Mouse (Mus musculus): Measurements from ENCODE around the gene Gstp2. TPM values are rescaled to one million over a fixed set of nuclear protein-coding genes. Genes with fewer than 3 reads are reported as not detected.

Gstp2 gene
- polyA plus RNA-seq, 1 experiment from 2014 or later = 5.5 TPM

DNA sequence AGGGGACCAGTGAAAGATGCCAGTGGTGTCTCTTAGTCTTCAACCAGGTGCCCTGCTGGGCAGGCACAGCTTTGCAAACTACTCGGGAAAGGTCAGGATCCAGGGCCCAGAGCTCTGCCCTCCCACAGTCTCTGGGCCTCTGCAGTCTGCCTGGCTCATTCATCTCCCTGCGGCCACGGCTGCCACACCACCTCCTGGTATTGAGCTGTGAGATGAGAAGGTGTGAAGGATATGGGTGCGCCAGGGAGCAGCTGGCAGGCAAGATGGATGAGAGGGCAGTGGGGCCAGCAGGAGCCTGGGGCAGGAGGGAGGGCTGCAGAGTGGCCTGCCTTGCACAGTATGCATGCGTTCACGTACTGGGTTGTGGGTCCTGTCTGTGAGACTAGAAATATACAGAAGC, 55.0 kb downstream of the Gstp2 start:
- Histone ChIP-seq H3K9me3 (ENCODE audit: control insufficient read depth, low read length) (no peaks in the 10 kb centered on the region), H3K9ac (ENCODE audit: low read depth, low read length) (no peak overlapping the region), H3K36me3 (ENCODE audit: control insufficient read depth, insufficient read depth, low read length) (no peaks in the 10 kb centered on the region), H3K4me3 (ENCODE audit: low read depth, low read length) (no peak overlapping the region), H3K27me3 (replicated peaks; ENCODE audit: control insufficient read depth, insufficient read depth, low read length) (no peaks in the 10 kb centered on the region), H3K4me1 (replicated peaks; ENCODE audit: control insufficient read depth, insufficient read depth, low read length) (peaks cover 15% of the 10 kb centered on the region), H3K4me2 (no peak overlapping the region), H3K27ac (ENCODE audit: low read depth, low read length) (no peak overlapping the region)
- 57% methylated on average over 6 of the region's 6 CpGs for WGBS
- DNase-seq (ENCODE audit: low spot score) (no peak), ATAC-seq (replicated peaks; ENCODE audit: low FRiP score) (no peak)

Other genes with a start within 250 kb of the Gstp2 start
- gene Chka, start 194.2 kb downstream of the Gstp2 start, polyA plus RNA-seq (2014; fragmentation: Nextera tagmentation; extraction: Ambion mirVana) = 35.4 and 37.5 TPM in 2 replicates
- 39.8 and 42.8 TPM in 2 replicates for gene Tcirg1, start 138.9 kb downstream of the Gstp2 start, polyA plus RNA-seq (2014; fragmentation: Nextera tagmentation; extraction: Ambion mirVana)
- 278 and 287 TPM in 2 replicates for gene Ndufs8, start 133.2 kb downstream of the Gstp2 start, polyA plus RNA-seq (2014; fragmentation: Nextera tagmentation; extraction: Ambion mirVana)
- 1.7 TPM in 2 replicates for gene Aldh3b1, start 116.2 kb downstream of the Gstp2 start, polyA plus RNA-seq (2014; fragmentation: Nextera tagmentation; extraction: Ambion mirVana)
- gene Unc93b1, start 110.8 kb downstream of the Gstp2 start, polyA plus RNA-seq (2014; fragmentation: Nextera tagmentation; extraction: Ambion mirVana) = 14.2 and 16.0 TPM in 2 replicates
- not detected in 2 replicates for gene Aldh3b3, start 87.4 kb downstream of the Gstp2 start, polyA plus RNA-seq (2014; fragmentation: Nextera tagmentation; extraction: Ambion mirVana)
- gene Aldh3b2, start 73.7 kb downstream of the Gstp2 start, polyA plus RNA-seq (2014; fragmentation: Nextera tagmentation; extraction: Ambion mirVana) = 0.48 and 0.70 TPM in 2 replicates
- 12.0 and 14.5 TPM in 2 replicates for gene Acy3, start 59.5 kb downstream of the Gstp2 start, polyA plus RNA-seq (2014; fragmentation: Nextera tagmentation; extraction: Ambion mirVana)
- gene Tbx10, start 53.3 kb downstream of the Gstp2 start, polyA plus RNA-seq (2014; fragmentation: Nextera tagmentation; extraction: Ambion mirVana) = 1.8 TPM in 2 replicates
- 30.8 and 32.3 TPM in 2 replicates for gene Nudt8, start 45.4 kb downstream of the Gstp2 start, polyA plus RNA-seq (2014; fragmentation: Nextera tagmentation; extraction: Ambion mirVana)
- 1.6 and 2.4 TPM in 2 replicates for gene Gm49405, start 45.4 kb downstream of the Gstp2 start, polyA plus RNA-seq (2014; fragmentation: Nextera tagmentation; extraction: Ambion mirVana)
- gene Doc2g, start 42.7 kb downstream of the Gstp2 start, polyA plus RNA-seq (2014; fragmentation: Nextera tagmentation; extraction: Ambion mirVana) = 2.8 and 4.1 TPM in 2 replicates
- 232 and 234 TPM in 2 replicates for gene Ndufv1, start 33.2 kb downstream of the Gstp2 start, polyA plus RNA-seq (2014; fragmentation: Nextera tagmentation; extraction: Ambion mirVana)
- gene Gstp1, start 8.0 kb downstream of the Gstp2 start, polyA plus RNA-seq (2014; fragmentation: Nextera tagmentation; extraction: Ambion mirVana) = 733 and 765 TPM in 2 replicates
- gene Gstp3, start 13.5 kb upstream of the Gstp2 start, polyA plus RNA-seq (2014; fragmentation: Nextera tagmentation; extraction: Ambion mirVana) = 14.6 and 16.7 TPM in 2 replicates
- gene Cabp2, start 35.6 kb upstream of the Gstp2 start, polyA plus RNA-seq (2014; fragmentation: Nextera tagmentation; extraction: Ambion mirVana) = 0.51 and 0.52 TPM in 2 replicates
- 121 and 135 TPM in 2 replicates for gene Cdk2ap2, start 51.2 kb upstream of the Gstp2 start, polyA plus RNA-seq (2014; fragmentation: Nextera tagmentation; extraction: Ambion mirVana)
- 7.2 and 8.0 TPM in 2 replicates for gene Pitpnm1, start 54.0 kb upstream of the Gstp2 start, polyA plus RNA-seq (2014; fragmentation: Nextera tagmentation; extraction: Ambion mirVana)
- gene Aip, start 79.8 kb upstream of the Gstp2 start, polyA plus RNA-seq (2014; fragmentation: Nextera tagmentation; extraction: Ambion mirVana) = 56.2 and 61.8 TPM in 2 replicates
- not detected in 2 replicates for gene Gpr152, start 93.8 kb upstream of the Gstp2 start, polyA plus RNA-seq (2014; fragmentation: Nextera tagmentation; extraction: Ambion mirVana)
- 0.21 TPM in 1 of 2 replicates, not detected in the other for gene Cabp4, start 98.0 kb upstream of the Gstp2 start, polyA plus RNA-seq (2014; fragmentation: Nextera tagmentation; extraction: Ambion mirVana)
- 126 and 132 TPM in 2 replicates for gene Coro1b, start 102.6 kb upstream of the Gstp2 start, polyA plus RNA-seq (2014; fragmentation: Nextera tagmentation; extraction: Ambion mirVana)
- gene Ptprcap, start 107.6 kb upstream of the Gstp2 start, polyA plus RNA-seq (2014; fragmentation: Nextera tagmentation; extraction: Ambion mirVana) = 38.7 and 41.1 TPM in 2 replicates
- gene Rps6kb2, start 117.3 kb upstream of the Gstp2 start, polyA plus RNA-seq (2014; fragmentation: Nextera tagmentation; extraction: Ambion mirVana) = 41.0 and 53.5 TPM in 2 replicates
- gene Carns1, start 129.5 kb upstream of the Gstp2 start, polyA plus RNA-seq (2014; fragmentation: Nextera tagmentation; extraction: Ambion mirVana) = 0.89 and 1.2 TPM in 2 replicates
- 3.3 and 3.4 TPM in 2 replicates for gene Tbc1d10c, start 145.3 kb upstream of the Gstp2 start, polyA plus RNA-seq (2014; fragmentation: Nextera tagmentation; extraction: Ambion mirVana)
- 773 and 809 TPM in 2 replicates for gene Ppp1ca, start 146.0 kb upstream of the Gstp2 start, polyA plus RNA-seq (2014; fragmentation: Nextera tagmentation; extraction: Ambion mirVana)
- gene Rad9a, start 155.6 kb upstream of the Gstp2 start, polyA plus RNA-seq (2014; fragmentation: Nextera tagmentation; extraction: Ambion mirVana) = 35.7 and 38.8 TPM in 2 replicates
- gene Clcf1, start 168.2 kb upstream of the Gstp2 start, polyA plus RNA-seq (2014; fragmentation: Nextera tagmentation; extraction: Ambion mirVana) = 1.9 and 2.4 TPM in 2 replicates
- not detected in 2 replicates for gene AC109138.7, start 168.3 kb upstream of the Gstp2 start, polyA plus RNA-seq (2014; fragmentation: Nextera tagmentation; extraction: Ambion mirVana)
- 22.1 and 24.9 TPM in 2 replicates for gene Pold4, start 185.9 kb upstream of the Gstp2 start, polyA plus RNA-seq (2014; fragmentation: Nextera tagmentation; extraction: Ambion mirVana)
- 3.2 and 3.3 TPM in 2 replicates for gene Ssh3, start 223.2 kb upstream of the Gstp2 start, polyA plus RNA-seq (2014; fragmentation: Nextera tagmentation; extraction: Ambion mirVana)
- 2.9 and 3.2 TPM in 2 replicates for gene Ankrd13d, start 237.1 kb upstream of the Gstp2 start, polyA plus RNA-seq (2014; fragmentation: Nextera tagmentation; extraction: Ambion mirVana)